Mouse (Mus musculus): ENCODE measurements around the gene Ccer1. TPM values are rescaled to one million over a fixed set of nuclear protein-coding genes. Genes with fewer than 3 reads are reported as not detected.

The Ccer1 gene
- not detected for polyA plus RNA-seq (2014; fragmentation: Illumina TruSeq; extraction: RNeasy Lipid Tissue Mini Kit (QIAGEN cat#74804); ENCODE audit: low read depth, low replicate concordance)

GRCm38 (mm10) chr10:97692913-97693312 lies at the start of gene Ccer1:
Gene Ccer1, plus strand, starts transcription at chr10:97693059.

GRCm38 (mm10) chr10:97643768-97644167 lies 49.1 kb upstream of the Ccer1 start, which contains the start of gene Epyc:
Gene Epyc, plus strand, starts transcription at chr10:97644068.

GRCm38 (mm10) chr10:97726655-97727054 lies 33.8 kb downstream of the Ccer1 start, which contains the start of gene C030005K15Rik:
Gene C030005K15Rik, minus strand, starts transcription at chr10:97726755.

Other genes starting within 250 kb of the Ccer1 start
- gene Dcn, start 213.4 kb upstream of the Ccer1 start, polyA plus RNA-seq (2014; fragmentation: Illumina TruSeq; extraction: RNeasy Lipid Tissue Mini Kit (QIAGEN cat#74804); ENCODE audit: low read depth, low replicate concordance) = 815 TPM
- gene Lum, start 127.9 kb upstream of the Ccer1 start, polyA plus RNA-seq (2014; fragmentation: Illumina TruSeq; extraction: RNeasy Lipid Tissue Mini Kit (QIAGEN cat#74804); ENCODE audit: low read depth, low replicate concordance) = 97.2 TPM
- not detected for gene Kera, start 86.2 kb upstream of the Ccer1 start, polyA plus RNA-seq (2014; fragmentation: Illumina TruSeq; extraction: RNeasy Lipid Tissue Mini Kit (QIAGEN cat#74804); ENCODE audit: low read depth, low replicate concordance)
- 1.9 TPM for gene Epyc, start 49.0 kb upstream of the Ccer1 start, polyA plus RNA-seq (2014; fragmentation: Illumina TruSeq; extraction: RNeasy Lipid Tissue Mini Kit (QIAGEN cat#74804); ENCODE audit: low read depth, low replicate concordance)
- not detected for gene C030005K15Rik, start 33.7 kb downstream of the Ccer1 start, polyA plus RNA-seq (2014; fragmentation: Illumina TruSeq; extraction: RNeasy Lipid Tissue Mini Kit (QIAGEN cat#74804); ENCODE audit: low read depth, low replicate concordance)

Data from heart, adult 10 weeks (tissue).